Mouse (Mus musculus) CD8-positive naive resting alpha-beta T cell, adult 2 months (primary cell): ENCODE data around the gene Gse1.

Experiments
- DNase-seq, 2 experiments: peaks; one replicate each; pipeline ENCODE4 v3.0.0; 2022; ENCODE audit warnings: low read depth in 2 of 2, low spot score in 2 of 2

The Gse1 gene

DNA sequence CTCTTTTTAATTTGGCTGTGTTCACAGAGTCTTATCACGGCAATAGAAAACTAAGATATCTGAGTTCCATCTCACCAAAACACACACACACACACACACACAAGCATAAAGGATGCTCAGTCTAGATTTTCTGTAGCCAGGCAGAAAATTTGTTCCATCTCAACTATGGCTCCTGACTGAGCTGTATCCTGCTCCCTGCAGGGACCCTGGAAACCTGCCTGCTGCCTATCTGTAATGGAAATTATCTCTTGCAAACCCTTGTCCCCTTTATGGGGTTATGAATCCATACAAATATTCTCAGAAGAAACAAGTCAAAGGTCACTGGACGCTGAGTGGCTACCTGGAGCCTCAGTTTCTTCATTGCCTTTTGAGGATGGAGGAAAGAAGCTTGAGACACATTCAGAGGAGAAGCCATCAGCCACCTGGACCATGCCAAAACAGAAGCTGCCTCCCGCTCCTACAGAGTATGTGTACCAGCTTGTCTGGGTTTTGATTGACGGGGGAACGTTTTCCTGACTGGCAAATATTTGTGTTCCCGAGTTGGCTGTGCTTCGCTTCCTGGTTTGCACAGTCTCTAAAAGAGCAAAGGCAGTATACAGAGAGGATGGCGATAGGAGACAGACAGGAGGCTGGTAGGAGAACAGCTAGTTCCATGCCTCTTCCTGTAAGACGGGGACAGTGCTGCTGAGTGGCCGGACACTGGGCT is 363.5 kb downstream of the Gse1 start:
- DNase-seq: no peak

DNA sequence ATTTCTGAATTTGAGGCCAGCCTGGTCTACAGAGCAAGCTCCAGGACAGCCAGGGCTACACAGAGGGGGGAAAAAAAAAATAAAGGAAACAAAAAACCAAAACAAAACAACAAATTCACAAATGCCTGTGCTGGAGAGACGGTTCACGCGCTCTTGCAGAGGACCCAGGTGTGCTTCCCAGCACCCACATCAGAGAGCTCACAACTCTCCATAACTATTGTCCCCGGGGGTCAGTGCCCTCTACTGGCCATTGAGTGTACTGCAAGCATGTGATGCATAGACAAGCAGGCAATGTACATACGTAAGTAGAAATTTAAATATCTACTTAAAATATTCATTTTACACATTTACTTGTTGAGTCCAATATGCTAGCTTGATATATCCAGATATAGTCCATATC is 366.3 kb downstream of the Gse1 start:
- DNase-seq: peak in 1 of 2 experiments; percentile 31

DNA sequence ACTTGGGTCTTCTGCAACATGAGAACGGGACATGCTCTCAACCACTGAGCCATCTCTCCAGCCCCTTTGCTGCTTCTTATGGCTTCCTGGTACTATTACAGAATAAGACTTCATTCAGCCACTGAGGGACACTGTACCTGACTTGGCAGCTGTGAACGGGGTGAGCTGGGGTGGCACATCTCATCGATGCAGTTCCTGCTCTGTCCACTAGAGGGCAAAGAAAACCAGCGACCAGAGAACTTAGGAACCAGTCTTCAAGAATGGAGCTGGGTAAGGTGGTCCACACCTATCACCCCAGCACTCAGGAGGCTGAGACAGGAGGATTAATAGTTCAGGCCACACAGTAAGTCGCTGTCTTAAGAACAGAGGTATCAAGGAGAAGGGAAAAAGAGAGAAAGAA is 367.7 kb downstream of the Gse1 start:
- DNase-seq: peak; percentile 58 to 60

DNA sequence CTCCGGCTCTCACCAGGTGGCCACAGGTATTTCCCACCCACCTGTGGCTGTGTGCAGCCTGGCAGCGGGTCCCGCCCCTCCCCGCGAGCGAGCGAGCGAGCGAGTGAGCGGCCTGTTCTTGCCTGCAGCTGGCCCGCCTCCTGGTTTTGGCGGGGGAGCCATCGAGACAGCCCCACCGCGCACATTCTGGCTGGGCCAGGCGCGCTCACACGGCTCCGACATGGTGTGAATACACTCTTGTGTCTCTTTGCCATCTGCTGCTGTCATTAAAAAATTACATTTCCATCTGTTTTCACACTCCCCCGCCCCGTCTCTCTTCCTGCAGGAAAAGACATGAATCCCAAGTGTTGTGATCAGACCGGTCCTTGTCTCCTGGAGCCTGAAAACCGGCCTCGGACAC is 370.3 kb downstream of the Gse1 start:
- no peak for DNase-seq

DNA sequence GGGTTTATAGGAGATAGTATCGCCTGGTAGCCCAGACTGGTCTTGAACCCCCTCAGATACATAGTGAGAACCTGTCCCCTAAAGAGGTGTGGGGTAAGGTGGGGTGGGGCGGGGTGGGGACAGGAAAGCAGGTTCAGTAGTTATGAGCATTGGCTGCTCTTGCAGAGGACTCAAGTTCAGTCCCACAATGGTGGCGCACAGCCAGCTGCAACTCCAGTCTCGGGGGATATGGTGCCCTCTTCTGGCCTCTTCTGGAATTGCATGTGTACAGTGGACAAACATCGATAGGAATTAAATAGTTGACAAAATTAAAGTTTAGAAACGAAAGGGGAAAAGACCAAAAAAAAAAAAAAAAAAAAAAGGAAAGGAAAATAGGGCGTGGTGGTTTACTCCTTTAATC is 371.2 kb downstream of the Gse1 start:
- DNase-seq: peak; percentile 72 to 73

DNA sequence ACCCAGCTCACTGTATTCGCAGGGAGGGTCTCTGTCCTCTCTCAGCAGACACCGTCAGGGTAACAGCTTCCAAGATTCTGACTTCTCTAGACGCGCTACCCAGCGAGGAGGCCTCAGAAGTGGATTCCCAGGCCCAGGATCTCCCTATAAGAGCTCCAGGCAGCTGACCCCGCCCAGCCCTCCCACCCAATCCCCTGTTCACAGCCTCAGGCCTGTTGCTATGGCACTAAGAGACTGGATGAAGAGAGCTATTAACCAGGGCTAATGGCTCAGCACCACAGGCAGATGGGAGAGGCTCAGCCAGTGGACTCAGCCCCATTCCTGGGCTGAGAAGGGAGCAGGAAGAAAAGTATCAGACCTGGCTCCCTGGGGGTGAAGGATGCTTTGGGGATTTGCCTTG is 374.4 kb downstream of the Gse1 start:
- DNase-seq: no peak

DNA sequence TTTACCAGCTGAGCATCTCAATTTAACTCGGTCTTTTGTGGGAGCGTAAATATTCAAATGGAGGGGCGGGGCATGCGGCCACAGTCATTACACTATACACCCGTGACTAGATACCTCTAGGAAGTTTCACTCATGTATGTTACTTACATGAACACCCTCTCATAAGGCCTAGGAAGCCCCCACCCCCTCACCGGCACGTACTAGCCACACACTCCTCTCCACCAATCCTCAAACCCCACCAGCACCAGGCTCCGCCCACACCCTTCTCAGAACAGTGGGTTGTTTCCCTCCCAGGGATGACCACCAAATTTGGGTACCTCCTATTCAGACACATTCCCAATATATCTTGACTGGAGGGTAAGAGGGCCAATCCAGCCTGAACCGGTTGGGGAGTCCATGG is 379.2 kb downstream of the Gse1 start:
- no peak for DNase-seq

DNA sequence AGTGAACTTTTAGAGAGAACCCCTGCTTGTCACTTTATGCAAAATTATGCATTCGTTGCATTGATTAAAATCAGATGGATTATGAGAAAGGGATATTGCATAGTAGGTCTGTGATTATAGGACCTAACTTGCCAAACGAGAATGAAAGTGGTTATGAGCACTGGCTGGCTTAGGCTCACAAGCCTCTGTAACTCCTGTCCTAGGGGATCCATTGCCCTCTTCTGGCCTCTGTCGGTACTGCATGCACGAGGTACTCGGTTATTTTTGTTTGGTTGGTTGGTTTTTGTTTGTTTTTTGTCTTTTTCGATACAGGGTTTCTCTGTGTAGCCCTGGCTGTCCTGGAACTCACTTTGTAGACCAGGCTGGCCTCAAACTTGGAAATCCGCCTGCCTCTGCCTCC is 379.6 kb downstream of the Gse1 start:
- DNase-seq: peak; percentile 50 to 69

DNA sequence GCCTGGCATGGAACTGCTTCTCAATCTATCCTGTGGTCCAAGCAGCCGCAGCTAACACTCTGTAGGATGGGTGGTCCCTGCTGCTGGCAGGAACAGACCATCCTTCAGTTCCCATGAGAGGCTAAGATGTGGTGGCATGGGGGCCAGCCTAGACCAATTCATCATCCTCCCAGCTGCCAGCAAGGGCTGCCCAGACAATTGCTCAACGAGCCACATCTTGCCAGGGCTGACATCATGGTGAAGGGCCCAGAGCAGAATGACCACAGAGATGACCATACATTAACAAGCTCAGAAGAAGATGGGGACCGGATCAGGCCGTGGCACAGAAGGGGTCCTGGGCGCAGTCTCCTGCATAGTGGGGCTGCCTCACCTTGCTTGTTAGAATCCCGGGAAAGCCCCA is 382.6 kb downstream of the Gse1 start:
- no peak for DNase-seq

DNA sequence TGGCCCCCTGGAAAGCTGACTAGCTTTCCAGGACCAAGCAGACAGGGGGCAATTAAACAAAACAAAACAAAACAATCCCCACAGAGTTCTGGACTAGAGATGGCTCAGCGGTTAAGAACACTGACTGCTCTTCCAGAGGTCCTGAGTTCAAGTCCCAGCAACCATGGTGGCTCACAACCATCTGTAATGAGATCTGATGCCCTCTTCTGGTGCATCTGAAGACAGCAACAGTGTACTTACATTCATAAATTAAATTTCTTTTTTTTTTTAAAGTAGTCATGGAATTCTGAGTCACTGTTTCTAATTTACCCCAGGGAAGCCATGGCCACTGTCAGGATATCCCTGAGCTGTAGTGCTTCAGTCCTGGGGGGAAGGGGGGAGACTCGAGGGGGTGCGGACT is 386.2 kb downstream of the Gse1 start:
- no peak for DNase-seq

DNA sequence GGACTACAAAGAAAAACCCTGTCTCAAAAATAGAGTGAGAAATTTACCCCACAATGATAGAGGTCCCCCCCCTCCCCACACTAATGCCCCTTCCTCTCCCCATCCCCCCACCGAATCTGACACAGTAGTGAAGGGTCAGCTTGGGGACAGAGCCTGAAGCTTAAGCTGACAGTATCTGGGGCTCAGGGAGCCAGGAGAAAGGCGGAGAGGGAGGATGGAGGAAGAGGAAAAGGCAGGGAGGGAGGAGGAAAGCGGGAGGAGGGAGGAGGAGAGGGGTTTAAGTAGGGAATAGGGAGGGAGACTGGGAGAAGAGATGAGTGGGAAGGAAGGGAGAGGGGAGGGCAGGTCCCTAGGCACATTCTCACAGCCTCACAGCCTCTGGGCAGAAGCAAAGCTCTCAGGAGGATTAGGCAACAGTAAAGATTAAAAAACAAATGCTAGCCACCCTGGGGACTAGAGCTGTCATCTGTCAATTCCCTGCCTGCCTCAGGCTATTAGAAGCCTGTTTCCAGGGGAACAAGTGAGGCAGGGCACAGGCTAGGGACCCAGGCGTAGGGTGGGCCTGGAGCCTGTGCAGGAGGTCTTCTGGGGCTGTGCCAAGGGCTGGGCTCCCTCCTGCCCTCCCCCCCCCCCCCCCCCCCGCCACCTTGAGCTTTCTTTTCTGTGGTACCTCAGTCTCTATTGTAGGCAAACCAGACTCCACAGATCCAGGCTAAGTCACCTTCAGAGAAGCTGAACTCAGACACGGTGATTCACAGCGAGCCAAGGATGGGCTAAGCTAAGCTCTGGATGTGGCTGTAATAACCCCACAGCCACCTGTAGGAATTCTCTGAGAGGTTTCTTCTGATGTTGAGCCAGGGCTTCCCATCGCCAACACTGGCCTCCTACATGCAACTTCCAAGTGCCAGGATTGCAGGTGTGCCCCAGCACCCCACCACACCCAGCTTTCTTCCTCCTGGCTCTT is 388.7 kb downstream of the Gse1 start:
- no peak for DNase-seq

DNA sequence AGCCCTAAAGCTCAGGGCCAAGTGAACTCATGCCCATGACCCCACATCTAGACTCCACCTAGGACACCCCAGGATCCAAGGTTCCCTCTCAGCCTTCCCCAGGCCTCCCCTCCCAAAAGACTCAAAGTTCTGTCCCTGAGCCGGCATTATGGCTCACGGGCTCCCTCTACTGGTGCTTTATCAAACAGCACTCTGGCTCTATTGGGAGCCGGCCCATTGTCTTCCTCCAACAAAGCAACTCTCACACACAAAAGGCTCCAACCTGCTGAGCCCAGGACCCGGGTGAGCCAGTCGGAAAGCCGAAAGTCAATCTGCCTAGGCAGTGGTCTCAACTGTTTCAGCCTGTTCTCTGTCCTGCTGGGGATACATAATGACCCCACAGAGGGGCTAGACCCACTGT is 389.9 kb downstream of the Gse1 start:
- DNase-seq: peak; percentile 59

DNA sequence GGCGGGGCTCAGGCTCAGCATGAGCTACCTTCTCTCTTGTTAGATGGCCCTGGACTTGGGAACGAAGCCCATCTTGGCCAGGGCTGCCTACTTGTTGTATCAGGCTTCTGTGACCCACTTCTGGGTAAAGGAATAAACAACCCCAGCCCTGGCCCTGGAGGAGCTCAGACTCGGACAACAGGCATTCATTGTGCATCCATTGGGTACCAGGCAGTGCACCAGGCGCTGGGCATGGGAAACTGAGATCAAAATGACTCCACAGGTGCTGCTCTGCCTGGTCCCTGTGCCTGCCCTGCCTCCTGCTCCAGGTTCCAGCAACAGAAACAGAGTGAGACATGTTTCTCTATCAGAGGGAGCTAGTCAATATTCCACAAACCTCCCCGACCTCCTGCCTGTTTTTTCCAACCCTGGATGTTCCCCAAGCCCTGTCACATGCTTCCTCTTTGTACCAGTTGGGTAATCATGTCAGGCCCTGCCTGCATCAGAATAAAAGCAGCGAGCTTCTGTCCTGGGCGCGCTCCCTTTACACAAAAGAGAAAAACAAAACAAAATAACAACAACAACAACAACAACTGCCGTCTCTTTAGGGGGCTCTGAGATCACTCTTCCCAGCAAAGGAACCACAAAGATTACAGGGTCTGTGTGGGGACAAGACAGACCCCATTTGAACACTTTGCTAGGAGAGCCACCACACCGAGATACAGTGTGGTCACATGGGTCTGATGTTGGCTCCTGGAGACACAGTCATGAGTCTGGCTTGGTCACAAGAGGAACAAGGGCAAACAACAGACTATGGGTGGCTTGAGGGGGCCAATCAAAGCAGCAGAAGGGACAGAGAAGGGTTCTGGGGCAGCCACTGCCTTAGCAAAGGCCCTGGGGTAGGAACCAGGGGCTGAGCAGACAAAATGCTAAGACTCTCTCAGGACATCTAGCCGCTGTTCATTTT is 391.3 kb downstream of the Gse1 start:
- DNase-seq: no peak

DNA sequence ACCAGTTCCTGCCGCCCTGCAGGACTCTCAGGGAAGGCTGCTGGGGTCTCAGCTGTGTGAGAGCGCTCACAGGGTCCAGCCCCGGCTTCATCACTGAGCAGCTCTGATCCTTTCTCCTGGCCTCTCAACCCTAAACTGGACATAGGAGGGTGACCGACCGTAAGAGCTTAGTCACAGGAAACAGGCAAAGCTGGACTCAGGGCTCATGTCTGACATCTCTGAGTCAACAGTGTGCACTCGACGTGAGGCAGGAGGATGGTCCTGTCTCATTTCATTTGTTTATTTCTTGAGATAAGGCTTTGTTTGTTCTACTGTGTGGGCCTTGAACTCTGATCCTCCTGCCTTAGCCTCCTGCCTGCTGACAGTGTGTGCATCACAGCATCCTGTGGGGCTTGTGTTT is 392.2 kb downstream of the Gse1 start:
- DNase-seq: no peak

DNA sequence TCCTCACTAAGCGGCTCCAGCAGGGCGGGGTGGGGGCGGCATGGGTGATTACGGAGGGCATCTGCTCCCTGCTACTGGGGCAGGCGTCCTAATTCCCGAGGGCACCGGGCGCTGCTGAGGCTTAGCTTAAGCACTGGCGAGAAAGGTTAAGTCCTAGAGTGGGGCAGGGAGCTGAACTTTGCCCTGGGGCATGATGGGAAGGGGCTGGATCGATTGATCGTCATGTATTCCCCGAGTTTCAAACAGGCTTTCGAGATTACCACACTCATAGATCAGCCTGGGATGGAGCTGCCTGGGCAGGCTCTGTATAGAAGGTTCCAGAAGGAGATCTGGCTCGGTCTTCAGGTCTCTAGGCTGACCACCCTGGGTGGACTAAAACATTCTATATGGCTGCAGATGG is 393.9 kb downstream of the Gse1 start:
- DNase-seq: no peak

DNA sequence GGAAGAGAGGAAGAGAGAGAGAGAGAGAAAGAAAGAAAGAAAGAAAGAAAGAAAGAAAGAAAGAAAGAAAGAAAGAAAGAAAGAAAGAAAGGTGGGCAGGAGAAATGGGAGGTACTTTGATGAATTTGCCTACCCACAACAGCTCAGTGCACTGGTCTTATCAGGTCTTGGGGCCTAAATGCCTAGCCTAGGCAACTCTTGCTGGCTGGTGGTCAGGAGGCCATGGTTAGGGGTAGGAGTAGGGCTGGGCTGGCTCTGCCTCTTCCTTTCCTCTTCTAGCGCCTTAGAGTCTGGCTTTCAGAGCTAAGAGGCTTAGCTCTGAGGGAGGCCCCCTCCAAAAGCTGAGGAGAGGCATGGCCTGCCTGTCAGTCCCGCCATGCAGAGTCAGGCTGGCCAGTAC is 395.4 kb downstream of the Gse1 start:
- DNase-seq: no peak

DNA sequence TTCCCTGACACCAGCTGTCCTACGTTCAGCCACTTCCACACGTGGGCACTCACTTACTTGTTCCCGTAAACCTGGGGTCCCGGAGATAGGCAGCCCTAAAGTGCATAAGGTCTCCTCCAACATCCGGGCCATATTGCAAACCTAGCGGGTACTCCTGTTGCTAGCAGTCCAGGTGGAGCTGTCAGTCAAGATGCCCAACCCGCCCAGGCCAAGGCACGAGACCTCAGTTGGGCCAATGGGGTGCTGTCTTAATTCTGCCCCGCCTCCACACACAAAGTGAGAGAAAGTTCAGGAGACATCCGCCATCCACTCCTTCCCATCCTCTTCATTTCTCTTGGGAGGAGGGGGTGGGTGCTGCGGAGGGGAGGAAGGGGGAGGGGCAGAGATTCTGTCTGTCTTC is 398.2 kb downstream of the Gse1 start:
- no peak for DNase-seq

DNA sequence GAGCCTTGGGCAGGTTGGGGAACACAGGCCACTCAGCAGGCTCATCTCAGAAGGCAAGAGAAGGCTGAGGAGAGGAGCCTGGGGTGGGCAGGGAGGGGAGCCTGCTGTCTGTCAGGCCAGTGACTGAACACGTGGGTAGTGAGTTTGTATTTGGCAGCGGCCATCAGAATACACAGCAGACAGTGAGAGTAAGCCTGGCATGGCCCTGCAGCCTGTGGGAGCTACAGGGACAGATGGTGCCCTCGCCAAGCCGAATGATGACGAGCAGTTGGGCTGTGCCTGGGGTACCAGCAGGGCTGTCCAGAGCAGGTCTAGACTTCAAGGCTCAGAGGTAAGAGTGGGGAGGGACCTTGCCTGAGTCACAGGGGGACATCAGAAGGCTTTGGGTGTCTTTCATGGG is 399.0 kb downstream of the Gse1 start:
- no peak for DNase-seq

DNA sequence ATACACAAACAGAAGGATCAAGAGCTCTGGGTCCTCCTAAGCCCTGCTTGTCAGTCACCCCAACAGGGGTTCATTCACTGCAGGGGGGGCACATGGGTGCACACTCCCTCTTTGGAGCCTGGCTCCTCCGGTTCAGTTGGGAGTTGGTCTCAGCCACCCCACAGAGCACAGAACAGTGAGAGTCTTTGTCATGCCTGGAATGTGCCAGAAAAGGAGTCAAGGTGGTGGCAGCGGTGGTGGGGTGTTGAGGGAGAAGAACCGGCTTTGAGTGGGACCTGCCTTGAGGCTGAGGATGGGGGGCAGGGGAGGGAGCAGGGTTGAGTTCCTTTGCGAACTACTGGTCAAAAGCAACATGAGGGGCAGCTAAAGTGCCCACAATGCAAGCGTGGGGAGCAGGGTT is 401.8 kb downstream of the Gse1 start:
- DNase-seq: no peak

DNA sequence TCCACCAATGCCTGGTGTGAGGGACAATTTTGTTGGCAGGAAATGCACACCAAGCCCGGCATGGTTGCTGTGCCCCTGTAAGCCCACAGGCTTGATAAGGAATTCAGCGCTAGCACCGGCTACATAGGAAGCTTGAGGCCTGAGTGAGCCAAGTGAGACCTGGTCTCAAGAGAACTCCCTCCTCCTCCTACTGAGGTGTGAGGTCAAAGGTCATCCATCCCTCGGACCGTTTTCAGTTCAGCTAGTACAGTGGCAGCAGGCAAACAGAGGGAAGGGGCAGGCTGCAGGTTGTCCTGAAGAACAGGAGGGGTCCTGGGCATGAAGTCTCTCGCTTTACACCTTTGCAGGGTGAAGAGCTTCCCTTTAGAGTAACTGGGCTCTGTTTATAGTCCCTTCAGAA is 402.6 kb downstream of the Gse1 start:
- DNase-seq: no peak
